ENCODE assay signal across 8 mouse cellular contexts in the genomic region with DNA sequence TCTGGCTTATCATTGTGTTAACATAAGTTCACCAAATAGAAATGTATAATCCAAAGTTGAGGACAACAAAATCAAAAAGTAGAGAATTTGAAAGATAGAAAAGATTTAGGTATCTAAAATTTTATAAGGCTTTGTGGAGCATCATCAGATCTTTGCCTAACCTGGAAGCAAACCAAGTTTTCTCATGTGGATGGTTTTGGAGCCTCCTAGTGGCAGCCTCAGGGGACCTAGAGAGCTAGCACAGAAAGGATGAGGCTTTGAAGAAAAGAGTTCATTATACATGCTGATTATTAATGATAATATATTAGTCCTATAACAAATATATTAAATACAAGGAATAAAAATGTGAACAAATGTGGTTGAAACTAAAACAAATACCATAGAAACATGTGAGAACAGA.
DNase-seq lines count a peak whose midpoint lies in the region.

No protein-coding gene starts in this region.

- DNase-seq in cerebellum, postnatal 10 days: peak; percentile 47 to 52
- no peak for DNase-seq in cerebellum, adult 9-11 months
- peak; percentile 40 for DNase-seq in ovary, postnatal 14 days (ENCODE audit: low spot score)
- no peak for DNase-seq in ovary, adult 18-20 months (ENCODE audit: low spot score)
- peak; percentile 50 for DNase-seq in embryo, embryonic 11 days
- peak; percentile 36 for DNase-seq in layer of hippocampus, adult 9-10 months (ENCODE audit: low spot score)
- peak; percentile 67 for DNase-seq in retina, embryonic 14.5 days (ENCODE audit: low spot score)
- no peak for DNase-seq in yolk sac, embryonic 10.5 days (ENCODE audit: low spot score)

Comparison
In these comparisons a context has a peak if more than half of its experiments do, and no peak if none do; other contexts are left out.
1. DNase-seq: peak in cerebellum, postnatal 10 days (2 of 2), ovary, postnatal 14 days (single experiment), embryo, embryonic 11 days (single experiment), layer of hippocampus, adult 9-10 months (single experiment) and retina, embryonic 14.5 days (single experiment); none in cerebellum, adult 9-11 months (single experiment), ovary, adult 18-20 months (single experiment) and yolk sac, embryonic 10.5 days (single experiment).